Mouse (Mus musculus) heart, embryonic 16.5 days (tissue): ENCODE data around the gene Atxn2l. TPM values are rescaled to one million over a fixed set of nuclear protein-coding genes. Genes with fewer than 3 reads are reported as not detected.

Experiments
- ATAC-seq: fragments of 200-750 bp; cut with Nextera tagmentation; replicated peaks from 2 replicates; pipeline ENCODE4 v1.8.0; 2017; ENCODE audit warnings: moderate number of reproducible peaks; ENCODE audit not compliant: insufficient read depth, low FRiP score; ENCODE audit errors: extremely low read depth
- H3K27ac ChIP-seq: fragments of 300-500 bp; sonication (generic); 2 replicates; pipeline ENCODE4 v1.5.1; 2014; ENCODE audit warnings: mild to moderate bottlenecking, low read length, control low read depth, moderate library complexity
- H3K27me3 ChIP-seq: fragments of 300-500 bp; sonication (generic); 2 replicates; pipeline ENCODE4 v1.6.1; 2014; ENCODE audit warnings: low read length, mixed read lengths; ENCODE audit not compliant: control insufficient read depth, insufficient read depth
- H3K36me3 ChIP-seq: fragments of 300-500 bp; sonication (generic); 2 replicates; pipeline ENCODE4 v1.6.1; 2014; ENCODE audit not compliant: control insufficient read depth, insufficient read depth
- H3K4me1 ChIP-seq: fragments of 300-500 bp; sonication (generic); 2 replicates; pipeline ENCODE4 v1.6.1; 2014; ENCODE audit warnings: low read length, mixed read lengths; ENCODE audit not compliant: control insufficient read depth, insufficient read depth
- H3K4me2 ChIP-seq: fragments of 300-500 bp; sonication (generic); 2 replicates; pipeline ENCODE4 v1.6.1; 2014; ENCODE audit warnings: low read depth, mild to moderate bottlenecking, control low read depth, low read length
- H3K4me3 ChIP-seq: fragments of 300-500 bp; sonication (generic); 2 replicates; pipeline ENCODE4 v1.5.1; 2014; ENCODE audit warnings: mild to moderate bottlenecking, control low read depth, low read length
- H3K9ac ChIP-seq: fragments of 300-500 bp; sonication (generic); 2 replicates; pipeline ENCODE4 v1.6.1; 2014; ENCODE audit warnings: low read length, control low read depth
- H3K9me3 ChIP-seq: fragments of 300-500 bp; sonication (generic); replicated peaks from 2 replicates; pipeline ENCODE4 v1.6.1; 2016; ENCODE audit warnings: low read length; ENCODE audit not compliant: control insufficient read depth
- WGBS: fragments of 180-500 bp; shearing (Covaris S2); extraction: QIAGEN DNeasy Blood & Tissue Kit; methylation state at CpG from one replicate; pipeline ENCODE4 v1.1.7; 2014; 5-methylcytosine and 5-hydroxymethylcytosine counted together
- polyA plus RNA-seq: library from polyadenylated mRNA; unstranded; fragments of >200 nt; fragmentation: Nextera tagmentation; extraction: Ambion mirVana; gene quantifications from 2 replicates; pipeline ENCODE4 v1.2.1, GENCODE M21; 2015

Atxn2l gene
- polyA plus RNA-seq, 1 experiment from 2014 or later = 29.7 TPM

DNA sequence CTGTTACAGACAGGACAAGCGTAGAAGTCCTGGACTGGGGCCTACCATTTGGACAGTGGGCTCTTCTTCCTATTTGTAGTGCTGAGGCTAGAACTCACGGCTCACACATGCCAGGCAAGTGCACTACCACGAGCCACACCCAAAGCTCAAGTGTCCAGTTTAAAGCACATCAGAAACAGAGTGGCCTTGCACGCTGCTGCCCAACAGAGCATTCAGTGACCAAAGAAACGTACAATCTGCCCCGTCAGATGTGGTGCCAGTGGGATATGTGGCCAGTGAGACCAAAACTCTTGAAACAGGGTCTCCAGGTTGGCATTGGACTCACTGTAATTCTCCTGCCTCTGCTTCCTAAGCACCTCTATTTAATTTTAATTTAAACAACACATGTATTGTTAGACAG is 52.6 kb downstream of the Atxn2l start:
- H3K36me3 ChIP-seq = peaks cover 2% of the 10 kb centered on the region
- H3K9me3 ChIP-seq = no peaks in the 10 kb centered on the region
- H3K4me2 ChIP-seq = no peak overlapping the region
- H3K27me3 ChIP-seq = no peaks in the 10 kb centered on the region
- no peaks in the 10 kb centered on the region for H3K4me1 ChIP-seq
- no peak overlapping the region for H3K9ac ChIP-seq
- 85% methylated on average over 6 of the region's 6 CpGs for WGBS
- ATAC-seq = no peak
- no peak overlapping the region for H3K4me3 ChIP-seq
- H3K27ac ChIP-seq = no peak overlapping the region

DNA sequence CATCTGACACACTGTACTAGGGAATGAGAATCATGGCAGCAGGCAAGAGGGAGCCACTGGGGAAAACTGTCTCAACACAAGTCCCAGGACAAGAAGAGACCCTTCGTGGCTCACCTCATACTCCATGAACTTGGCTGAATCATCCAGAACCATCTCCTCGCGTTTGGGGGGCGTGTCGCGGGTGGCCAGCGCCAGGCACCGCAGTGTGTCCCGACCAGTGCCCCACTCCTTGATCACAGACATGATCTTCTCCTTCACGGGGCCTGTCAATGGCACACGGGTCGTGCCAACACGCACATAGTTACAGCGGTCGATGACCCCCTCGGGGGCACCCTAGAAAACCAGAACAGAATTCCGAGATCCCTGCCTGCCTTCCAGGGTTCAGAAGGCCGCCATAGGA is 53.2 kb downstream of the Atxn2l start:
- peaks cover 8% of the 10 kb centered on the region for H3K36me3 ChIP-seq
- WGBS = 86% methylated on average over 18 of the region's 18 CpGs
- no peak overlapping the region for H3K27ac ChIP-seq
- no peaks in the 10 kb centered on the region for H3K4me1 ChIP-seq
- no peak overlapping the region for H3K4me3 ChIP-seq
- no peak overlapping the region for H3K4me2 ChIP-seq
- H3K9ac ChIP-seq = no peak overlapping the region
- no peak for ATAC-seq
- H3K9me3 ChIP-seq = no peaks in the 10 kb centered on the region
- H3K27me3 ChIP-seq = no peaks in the 10 kb centered on the region

- no peaks in the 10 kb centered on the region for H3K27me3 ChIP-seq
- no peak overlapping the region for H3K27ac ChIP-seq
- H3K4me1 ChIP-seq = no peaks in the 10 kb centered on the region
- no peak overlapping the region for H3K9ac ChIP-seq
- H3K9me3 ChIP-seq = no peaks in the 10 kb centered on the region
- peaks cover 19% of the 10 kb centered on the region for H3K36me3 ChIP-seq
- 89% methylated on average over 19 of the region's 19 CpGs for WGBS
- H3K4me3 ChIP-seq = no peak overlapping the region
- H3K4me2 ChIP-seq = no peak overlapping the region
- no peak for ATAC-seq
Observed at GRCm38 (mm10) chr7:126448481-126448880, 54.8 kb downstream of the Atxn2l start.

GRCm38 (mm10) chr7:126446217-126446616 is 57.0 kb downstream of the Atxn2l start:
- ATAC-seq = no peak
- no peak overlapping the region for H3K27ac ChIP-seq
- H3K27me3 ChIP-seq = no peaks in the 10 kb centered on the region
- no peak overlapping the region for H3K4me3 ChIP-seq
- 87% methylated on average over 21 of the region's 21 CpGs for WGBS
- H3K4me1 ChIP-seq = no peaks in the 10 kb centered on the region
- no peaks in the 10 kb centered on the region for H3K9me3 ChIP-seq
- no peak overlapping the region for H3K4me2 ChIP-seq
- H3K9ac ChIP-seq = no peak overlapping the region
- H3K36me3 ChIP-seq = peaks cover 19% of the 10 kb centered on the region

GRCm38 (mm10) chr7:126445104-126445815 is 58.0 kb downstream of the Atxn2l start:
- no peak for ATAC-seq
- Histone ChIP-seq H3K4me1 (no peaks in the 10 kb centered on the region), H3K4me3 (no peak overlapping the region), H3K4me2 (no peak overlapping the region), H3K27me3 (no peaks in the 10 kb centered on the region), H3K27ac (no peak overlapping the region), H3K9ac (no peak overlapping the region), H3K9me3 (no peaks in the 10 kb centered on the region), H3K36me3 (peaks cover 19% of the 10 kb centered on the region)
- WGBS = 91% methylated on average over 15 of the region's 15 CpGs

- no peak overlapping the region for H3K4me3 ChIP-seq
- no peak for ATAC-seq
- peaks cover 19% of the 10 kb centered on the region for H3K36me3 ChIP-seq
- WGBS = 88% methylated on average over 9 of the region's 9 CpGs
- no peak overlapping the region for H3K27ac ChIP-seq
- no peak overlapping the region for H3K4me2 ChIP-seq
- no peak overlapping the region for H3K9ac ChIP-seq
- no peaks in the 10 kb centered on the region for H3K4me1 ChIP-seq
- H3K27me3 ChIP-seq = no peaks in the 10 kb centered on the region
- H3K9me3 ChIP-seq = no peaks in the 10 kb centered on the region
Observed at GRCm38 (mm10) chr7:126444536-126444935, 58.7 kb downstream of the Atxn2l start.

DNA sequence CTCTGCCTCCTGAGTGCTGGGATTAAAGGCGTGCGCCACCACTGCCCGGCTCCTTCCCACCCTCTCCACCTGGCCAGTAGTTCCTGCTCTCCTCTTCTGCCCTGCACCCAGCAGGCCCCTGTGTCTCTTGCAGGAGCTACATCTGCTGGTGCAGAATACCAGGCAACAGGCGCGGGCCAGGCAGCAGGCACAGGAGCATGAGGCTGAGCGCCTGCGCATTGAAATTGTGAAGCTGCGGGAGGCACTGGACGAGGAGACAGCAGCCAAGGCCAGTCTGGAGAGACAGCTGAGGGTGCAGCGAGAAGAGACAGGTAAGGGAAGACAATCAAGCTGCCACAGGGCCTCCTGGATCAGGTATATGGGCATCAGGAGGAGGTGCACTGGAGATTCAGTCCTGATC is 59.2 kb downstream of the Atxn2l start:
- Histone ChIP-seq H3K36me3 (peaks cover 19% of the 10 kb centered on the region), H3K9ac (no peak overlapping the region), H3K4me1 (no peaks in the 10 kb centered on the region), H3K9me3 (no peaks in the 10 kb centered on the region), H3K4me3 (no peak overlapping the region), H3K27me3 (no peaks in the 10 kb centered on the region), H3K27ac (no peak overlapping the region), H3K4me2 (no peak overlapping the region)
- 94% methylated on average over 10 of the region's 10 CpGs for WGBS
- no peak for ATAC-seq

Other genes with a start within 250 kb of the Atxn2l start
- 12.1 and 13.6 TPM in 2 replicates for gene Sbk1, start 230.8 kb downstream of the Atxn2l start, polyA plus RNA-seq
- 17.4 and 51.1 TPM in 2 replicates for gene Lat, start 133.9 kb downstream of the Atxn2l start, polyA plus RNA-seq
- 41.1 and 45.9 TPM in 2 replicates for gene Spns1, start 126.0 kb downstream of the Atxn2l start, polyA plus RNA-seq
- 1.4 TPM in 2 replicates for gene Nfatc2ip, start 106.7 kb downstream of the Atxn2l start, polyA plus RNA-seq
- 0.05 and 0.09 TPM in 2 replicates for gene Cd19, start 88.5 kb downstream of the Atxn2l start, polyA plus RNA-seq
- 22.1 and 22.2 TPM in 2 replicates for gene Rabep2, start 74.7 kb downstream of the Atxn2l start, polyA plus RNA-seq
- gene Atp2a1, start 40.3 kb downstream of the Atxn2l start, polyA plus RNA-seq = 1.4 and 6.4 TPM in 2 replicates
- 44.3 and 46.0 TPM in 2 replicates for gene Sh2b1, start 28.0 kb downstream of the Atxn2l start, polyA plus RNA-seq
- gene Tufm, start 16.1 kb downstream of the Atxn2l start, polyA plus RNA-seq = 224 and 229 TPM in 2 replicates
- gene Eif3c, start 63.0 kb upstream of the Atxn2l start, polyA plus RNA-seq = 115 and 120 TPM in 2 replicates
- 0.71 and 0.75 TPM in 2 replicates for gene Apobr, start 81.5 kb upstream of the Atxn2l start, polyA plus RNA-seq
- gene Cln3, start 82.4 kb upstream of the Atxn2l start, polyA plus RNA-seq = 20.2 TPM in 2 replicates
- not detected in 2 replicates for gene Il27, start 91.5 kb upstream of the Atxn2l start, polyA plus RNA-seq
- 12.8 and 12.9 TPM in 2 replicates for gene Nupr1, start 127.4 kb upstream of the Atxn2l start, polyA plus RNA-seq
- 36.1 and 39.1 TPM in 2 replicates for gene Sgf29, start 145.9 kb upstream of the Atxn2l start, polyA plus RNA-seq
- gene Sult1a1, start 173.0 kb upstream of the Atxn2l start, polyA plus RNA-seq = 17.4 and 18.5 TPM in 2 replicates
- 75.4 and 85.6 TPM in 2 replicates for gene Bola2, start 192.0 kb upstream of the Atxn2l start, polyA plus RNA-seq
- gene Slx1b, start 192.3 kb upstream of the Atxn2l start, polyA plus RNA-seq = 6.6 and 6.7 TPM in 2 replicates
- gene Coro1a, start 204.3 kb upstream of the Atxn2l start, polyA plus RNA-seq = 57.7 and 131 TPM in 2 replicates